ENCODE assay signal across 8 mouse cellular contexts in genomic region chr6:5442316-5443085, GRCm38 (mm10). TPM values are rescaled to one million over a fixed set of nuclear protein-coding genes. Genes with fewer than 3 reads are reported as not detected.
DNase-seq lines count a peak whose midpoint lies in the region; ATAC-seq lines count a peak whose summit lies in the region.

No protein-coding gene starts in this region.

- DNase-seq in right cerebral cortex, adult 18-20 months: peak; percentile 74
- DNase-seq in right cerebral cortex, postnatal 4 days: no peak
- peak; percentile 58 for DNase-seq in embryo, embryonic 10.5 days (ENCODE audit: low spot score)
- peak; percentile 60 to 71 for DNase-seq in heart, adult 9 months (ENCODE audit: low spot score in 2 of 2)
- peak; percentile 56 to 72 for DNase-seq in lung, adult 18-20 months
- peak; percentile 41 to 61 for DNase-seq in right cerebral cortex, postnatal 36 days (ENCODE audit: low spot score in 2 of 2)
- no peak for DNase-seq in MN1 (ENCODE audit: low spot score)

- H3K9ac ChIP-seq in kidney, embryonic 16.5 days (replicated peaks; ENCODE audit: low read length): no peak overlapping the region; the same call in 1 of the 2 replicates

- ATAC-seq in kidney, embryonic 16.5 days (ENCODE audit: low FRiP score, low TSS enrichment): peak; percentile 81

- WGBS in kidney, embryonic 16.5 days: 5% methylated on average over 12 of the region's 14 CpGs

- no peaks in the 10 kb centered on the region for H3K9me3 ChIP-seq in kidney, embryonic 16.5 days (ENCODE audit: low read length)

- H3K27me3 ChIP-seq in kidney, embryonic 16.5 days (ENCODE audit: insufficient read depth, low read length): no peaks in the 10 kb centered on the region

- no peaks in the 10 kb centered on the region for H3K36me3 ChIP-seq in kidney, embryonic 16.5 days (ENCODE audit: insufficient read depth, low read length)

- 0 out of 2 replicates have a peak overlapping the region, but pooled peaks have one; percentile 6 for H3K4me3 ChIP-seq in kidney, embryonic 16.5 days (ENCODE audit: low read length)

- H3K4me1 ChIP-seq in kidney, embryonic 16.5 days (ENCODE audit: insufficient read depth, low read length): peaks cover 12% of the 10 kb centered on the region

- H3K4me2 ChIP-seq in kidney, embryonic 16.5 days (replicated peaks; ENCODE audit: low read depth, low read length): peak overlapping the region; percentile 37

- 0 out of 2 replicates have a peak overlapping the region, but pooled peaks have one; percentile 6 for H3K27ac ChIP-seq in kidney, embryonic 16.5 days (ENCODE audit: low read length)

RNA-seq across cellular contexts. Expression of gene Pdk4, which starts 53.6 kb away (rescaled TPM):
- 3.6 and 4.2 TPM in 2 replicates for polyA plus RNA-seq in kidney, embryonic 16.5 days (2015; fragmentation: Nextera tagmentation; extraction: Ambion mirVana)

RNA-seq across cellular contexts. Expression of gene Asb4, which starts 59.3 kb away (rescaled TPM):
- polyA plus RNA-seq in kidney, embryonic 16.5 days (2015; fragmentation: Nextera tagmentation; extraction: Ambion mirVana): 23.0 and 23.4 TPM in 2 replicates

Comparison
In these comparisons a context has a peak if more than half of its experiments do, and no peak if none do; other contexts are left out.
1. DNase-seq: peak in right cerebral cortex, adult 18-20 months (single experiment), embryo, embryonic 10.5 days (single experiment), heart, adult 9 months (2 of 2), lung, adult 18-20 months (2 of 2) and right cerebral cortex, postnatal 36 days (2 of 2); none in right cerebral cortex, postnatal 4 days (single experiment) and MN1 (single experiment).